Mouse (Mus musculus) urinary bladder, postnatal 25 days (tissue): ENCODE measurements around the gene Spata19.
A peak's percentile ranks its signal among the peaks of the same experiment; 100 is the strongest.

ENCODE experiments used
- DNase-seq: peaks from one replicate; pipeline ENCODE4 v3.0.0; 2022; ENCODE audit warnings: low spot score

The Spata19 gene

GRCm38 (mm10) chr9:27396500-27396899, at the start of gene Spata19:
Spata19 (plus strand) TSS chr9:27396800.
- no peak for DNase-seq

GRCm38 (mm10) chr9:27353082-27353481, 43.5 kb upstream of the Spata19 start:
- DNase-seq: no peak

- no peak for DNase-seq
Observed at GRCm38 (mm10) chr9:27357893-27358292, 38.7 kb upstream of the Spata19 start.

GRCm38 (mm10) chr9:27367231-27367630, 29.4 kb upstream of the Spata19 start:
- no peak for DNase-seq

- DNase-seq: no peak
Observed at GRCm38 (mm10) chr9:27369108-27369507, 27.5 kb upstream of the Spata19 start.

GRCm38 (mm10) chr9:27375746-27376145, 20.9 kb upstream of the Spata19 start:
- no peak for DNase-seq

GRCm38 (mm10) chr9:27386951-27387350, 9.6 kb upstream of the Spata19 start:
- no peak for DNase-seq

- no peak for DNase-seq
Observed at GRCm38 (mm10) chr9:27401169-27401568, 4.6 kb downstream of the Spata19 start.

- DNase-seq: peak; percentile 15
Observed at GRCm38 (mm10) chr9:27409733-27410132, 13.1 kb downstream of the Spata19 start.

- DNase-seq: peak; percentile 49
Observed at GRCm38 (mm10) chr9:27414058-27414460, 17.5 kb downstream of the Spata19 start.

GRCm38 (mm10) chr9:27424511-27424910, 27.9 kb downstream of the Spata19 start:
- no peak for DNase-seq

- DNase-seq: no peak
Observed at GRCm38 (mm10) chr9:27428552-27428951, 32.0 kb downstream of the Spata19 start.

GRCm38 (mm10) chr9:27433301-27433700, 36.7 kb downstream of the Spata19 start:
- no peak for DNase-seq

- DNase-seq: no peak
Observed at GRCm38 (mm10) chr9:27435936-27436335, 39.3 kb downstream of the Spata19 start.

GRCm38 (mm10) chr9:27437391-27438061, 40.9 kb downstream of the Spata19 start:
- DNase-seq: no peak

GRCm38 (mm10) chr9:27449780-27450422, 53.3 kb downstream of the Spata19 start:
- DNase-seq: no peak
